Mouse (Mus musculus) cerebellum, adult 11-12 months (tissue): ENCODE measurements around the gene Trim7.
A peak's percentile ranks its signal among the peaks of the same experiment; 100 is the strongest.
"Not testable (repeated sequence)": the region's sequence is repeated elsewhere in the genome, so short reads cannot be mapped to it uniquely, and the experiment has no call there.

Source experiments
- DNase-seq: peaks from one replicate; pipeline ENCODE4 v3.0.0; 2022

Gene Trim7

GRCm38 (mm10) chr11:48827926-48828325, 2.0 kb downstream of the Trim7 start:
- DNase-seq, result no peak

GRCm38 (mm10) chr11:48830279-48830678, 4.3 kb downstream of the Trim7 start:
- no peak for DNase-seq

GRCm38 (mm10) chr11:48831273-48831672, 5.3 kb downstream of the Trim7 start:
- no peak for DNase-seq

- no peak for DNase-seq
Measured at GRCm38 (mm10) chr11:48833078-48833730, 7.3 kb downstream of the Trim7 start.

- DNase-seq, result peak; percentile 88
Measured at GRCm38 (mm10) chr11:48833731-48834639, 8.0 kb downstream of the Trim7 start.

GRCm38 (mm10) chr11:48835923-48836322, 10.0 kb downstream of the Trim7 start:
- DNase-seq, result no peak

- no peak for DNase-seq
Measured at GRCm38 (mm10) chr11:48836990-48837309, 11.0 kb downstream of the Trim7 start.

- peak; percentile 79 for DNase-seq
Measured at GRCm38 (mm10) chr11:48837310-48838180, 11.6 kb downstream of the Trim7 start.

GRCm38 (mm10) chr11:48838181-48838797, 12.3 kb downstream of the Trim7 start:
- DNase-seq, result no peak

- DNase-seq, result no peak
Measured at GRCm38 (mm10) chr11:48838879-48839680, 13.1 kb downstream of the Trim7 start.

- no peak for DNase-seq
Measured at GRCm38 (mm10) chr11:48840805-48841204, 14.9 kb downstream of the Trim7 start.

- no peak for DNase-seq
Measured at GRCm38 (mm10) chr11:48841213-48841612, 15.3 kb downstream of the Trim7 start.

GRCm38 (mm10) chr11:48842378-48842792, 16.4 kb downstream of the Trim7 start:
- no peak for DNase-seq

- no peak for DNase-seq
Measured at GRCm38 (mm10) chr11:48843202-48843601, 17.3 kb downstream of the Trim7 start.

- no peak for DNase-seq
Measured at GRCm38 (mm10) chr11:48844309-48844708, 18.4 kb downstream of the Trim7 start.

- no peak for DNase-seq
Measured at GRCm38 (mm10) chr11:48845244-48845815, 19.4 kb downstream of the Trim7 start.

GRCm38 (mm10) chr11:48846362-48846761, 20.4 kb downstream of the Trim7 start:
- not testable (repeated sequence) for DNase-seq

GRCm38 (mm10) chr11:48846881-48847280, 20.9 kb downstream of the Trim7 start:
- DNase-seq, result no peak

- DNase-seq, result no peak
Measured at GRCm38 (mm10) chr11:48850240-48850639, 24.3 kb downstream of the Trim7 start.

- no peak for DNase-seq
Measured at GRCm38 (mm10) chr11:48851270-48851995, 25.5 kb downstream of the Trim7 start.

- no peak for DNase-seq
Measured at GRCm38 (mm10) chr11:48852190-48852589, 26.2 kb downstream of the Trim7 start.
